Mouse (Mus musculus): ENCODE results near the gene Gpr137c.
A peak's percentile ranks its signal among the peaks of the same experiment; 100 is the strongest.

The Gpr137c gene

GRCm38 (mm10) chr14:45219281-45220089 lies at the start of gene Gpr137c:
Gene Gpr137c (plus strand): TSS chr14:45219717.
- peak; percentile 95 to 99 for DNase-seq

- DNase-seq, result no peak
These were observed 47.3 kb upstream of the Gpr137c start for GRCm38 (mm10) chr14:45172260-45172659.

- DNase-seq, result no peak
These were observed 44.3 kb upstream of the Gpr137c start for GRCm38 (mm10) chr14:45175012-45175740.

- DNase-seq, result no peak
These were observed 40.3 kb upstream of the Gpr137c start for GRCm38 (mm10) chr14:45179186-45179585.

GRCm38 (mm10) chr14:45179606-45180005 lies 39.9 kb upstream of the Gpr137c start:
- no peak for DNase-seq

GRCm38 (mm10) chr14:45181611-45182010 lies 37.9 kb upstream of the Gpr137c start:
- DNase-seq, result no peak

- DNase-seq, result no peak
These were observed 28.5 kb upstream of the Gpr137c start for GRCm38 (mm10) chr14:45190999-45191398.

- DNase-seq, result no peak
These were observed 18.9 kb upstream of the Gpr137c start for GRCm38 (mm10) chr14:45200607-45201006.

GRCm38 (mm10) chr14:45210683-45211082 lies 8.8 kb upstream of the Gpr137c start:
- DNase-seq, result no peak

GRCm38 (mm10) chr14:45211431-45211830 lies 8.1 kb upstream of the Gpr137c start:
- no peak for DNase-seq

- DNase-seq, result peak; percentile 32 to 36
These were observed 2.7 kb upstream of the Gpr137c start for GRCm38 (mm10) chr14:45216711-45217340.

- no peak for DNase-seq
These were observed 1.8 kb upstream of the Gpr137c start for GRCm38 (mm10) chr14:45217693-45218092.

- peak; percentile 63 to 75 for DNase-seq
These were observed 806 bp downstream of the Gpr137c start, which contains the start of gene Txndc16 for GRCm38 (mm10) chr14:45220090-45220956. Gene Txndc16 (minus strand): TSS chr14:45220328.

GRCm38 (mm10) chr14:45220957-45221630 lies 1.6 kb downstream of the Gpr137c start:
- DNase-seq, result no peak

- DNase-seq, result no peak
These were observed 19.5 kb downstream of the Gpr137c start for GRCm38 (mm10) chr14:45239042-45239441.

GRCm38 (mm10) chr14:45241613-45242012 lies 22.1 kb downstream of the Gpr137c start:
- DNase-seq, result peak in 1 of 2 experiments; percentile 21

GRCm38 (mm10) chr14:45251548-45252076 lies 32.1 kb downstream of the Gpr137c start:
- DNase-seq, result no peak

GRCm38 (mm10) chr14:45263831-45264592 lies 44.5 kb downstream of the Gpr137c start:
- DNase-seq, result no peak

GRCm38 (mm10) chr14:45275816-45276215 lies 56.3 kb downstream of the Gpr137c start:
- no peak for DNase-seq

GRCm38 (mm10) chr14:45282066-45282465 lies 62.5 kb downstream of the Gpr137c start:
- no peak for DNase-seq

- no peak for DNase-seq
These were observed 72.1 kb downstream of the Gpr137c start for GRCm38 (mm10) chr14:45291608-45292007.
